Mouse (Mus musculus): ENCODE results near the gene Man2b1. TPM values are rescaled to one million over a fixed set of nuclear protein-coding genes. Genes with fewer than 3 reads are reported as not detected.
A peak's percentile ranks its signal among the peaks of the same experiment; 100 is the strongest.
"Not testable (repeated sequence)": the region's sequence is repeated elsewhere in the genome, so short reads cannot be mapped to it uniquely, and the experiment has no call there.

The Man2b1 gene
- polyA plus RNA-seq, 1 experiment from 2014 or later, result 55.4 TPM

GRCm38 (mm10) chr8:85076001-85076400, 7.1 kb upstream of the Man2b1 start:
- no peak overlapping the region for H3K9ac ChIP-seq
- 0 out of 2 replicates have a peak, but pooled peaks cover 4% of the 10 kb centered on the region for H3K4me1 ChIP-seq (replicated peaks)
- H3K27me3 ChIP-seq (replicated peaks), result no peaks in the 10 kb centered on the region
- no peak overlapping the region for H3K4me2 ChIP-seq (replicated peaks)
- no peak overlapping the region for H3K27ac ChIP-seq
- peaks cover 21% of the 10 kb centered on the region for H3K36me3 ChIP-seq
- H3K9me3 ChIP-seq, result no peaks in the 10 kb centered on the region
- WGBS, result 69% methylated on average over 9 of the region's 9 CpGs
- ATAC-seq, result no peak
- no peak overlapping the region for H3K4me3 ChIP-seq (replicated peaks)

- Histone ChIP-seq H3K27me3 (replicated peaks) (no peaks in the 10 kb centered on the region), H3K36me3 (peaks cover 21% of the 10 kb centered on the region), H3K4me1 (replicated peaks) (peaks cover 10% of the 10 kb centered on the region; the same call in 1 of the 2 replicates), H3K9me3 (no peaks in the 10 kb centered on the region), H3K4me3 (replicated peaks) (no peak overlapping the region), H3K4me2 (replicated peaks) (no peak overlapping the region), H3K27ac (no peak overlapping the region), H3K9ac (no peak overlapping the region)
- ATAC-seq, result no peak
- 2% methylated on average over 2 of the region's 2 CpGs for WGBS
These were observed 6.1 kb upstream of the Man2b1 start for GRCm38 (mm10) chr8:85076993-85077392.

DNA sequence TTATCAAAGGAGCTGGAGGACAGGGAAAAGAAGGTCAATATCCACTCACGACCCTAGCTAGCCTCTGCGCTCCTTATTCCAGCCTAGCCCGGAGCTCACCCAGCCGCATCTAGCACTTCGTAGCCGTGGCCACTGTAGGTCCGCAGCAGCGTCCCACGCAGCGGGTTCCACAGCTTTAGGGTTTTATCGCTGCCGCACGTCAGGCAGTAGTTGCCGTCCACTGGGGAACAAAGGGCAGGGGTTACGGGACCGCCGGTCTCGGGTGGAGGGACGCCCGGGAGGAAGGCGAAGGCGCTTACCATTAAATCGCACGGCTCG, 2.9 kb upstream of the Man2b1 start:
- no peak for ATAC-seq
- H3K27me3 ChIP-seq (replicated peaks), result no peaks in the 10 kb centered on the region
- WGBS, result under 1% methylated on average over 25 of the region's 25 CpGs
- H3K4me3 ChIP-seq (replicated peaks), result peak overlapping the region; percentile 78
- no peaks in the 10 kb centered on the region for H3K9me3 ChIP-seq
- H3K36me3 ChIP-seq, result peaks cover 12% of the 10 kb centered on the region
- H3K4me1 ChIP-seq (replicated peaks), result peaks cover 19% of the 10 kb centered on the region
- H3K27ac ChIP-seq, result peak overlapping the region; percentile 83
- H3K9ac ChIP-seq, result peak overlapping the region; percentile 91
- H3K4me2 ChIP-seq (replicated peaks), result peak overlapping the region; percentile 94

DNA sequence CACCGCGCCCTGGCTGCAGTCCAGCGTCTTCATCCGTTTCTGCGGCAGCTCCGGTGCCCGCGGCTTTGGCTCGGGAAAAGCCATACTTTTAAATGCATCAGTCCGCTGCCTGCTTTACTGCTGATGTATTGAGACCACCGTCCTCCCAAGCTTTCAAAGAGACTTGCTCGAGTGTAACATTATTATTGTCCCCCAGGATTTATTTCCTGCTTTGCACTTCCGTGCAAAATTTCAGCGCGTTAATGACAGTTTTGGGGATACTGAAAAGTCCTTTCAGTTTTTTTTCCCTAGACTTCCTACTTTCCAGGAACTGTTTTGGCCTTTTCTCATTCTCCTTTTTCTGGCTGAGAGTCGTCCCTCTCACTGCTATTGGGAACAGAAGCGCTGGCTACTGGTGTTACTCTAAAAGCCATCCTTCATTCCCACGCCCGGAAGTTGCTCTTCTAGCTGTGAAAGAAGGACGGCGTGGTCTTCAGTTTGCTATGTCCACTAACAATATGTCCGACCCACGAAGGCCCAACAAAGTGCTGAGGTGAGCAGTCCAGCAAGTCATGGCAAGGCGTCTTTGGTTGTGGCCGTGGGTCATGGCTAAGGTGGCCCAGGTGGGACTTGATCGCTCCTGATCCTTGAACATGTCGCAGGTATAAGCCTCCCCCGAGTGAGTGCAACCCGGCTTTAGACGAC, 2.4 kb upstream of the Man2b1 start, which contains the start of gene Wdr83os:
TSS of gene Wdr83os (plus strand) at position 209 of the 684 bp plus-strand sequence.
- Histone ChIP-seq H3K4me1 (replicated peaks) (peaks cover 19% of the 10 kb centered on the region), H3K27ac (peak within 1 kb of the TSS; percentile 83), H3K9ac (peak within 1 kb of the TSS; percentile 91), H3K4me2 (replicated peaks) (peak within 1 kb of the TSS; percentile 94), H3K9me3 (no peaks in the 10 kb centered on the region), H3K4me3 (replicated peaks) (peak within 1 kb of the TSS; percentile 78), H3K36me3 (peaks cover 8% of the 10 kb centered on the region), H3K27me3 (replicated peaks) (no peaks in the 10 kb centered on the region)
- under 1% methylated on average over 30 of the region's 30 CpGs for WGBS
- peak; percentile 23 for ATAC-seq

GRCm38 (mm10) chr8:85081216-85081555, 1.9 kb upstream of the Man2b1 start, which contains the start of gene Wdr83:
TSS of gene Wdr83 (minus strand) at chr8:85081306.
- Histone ChIP-seq H3K4me1 (replicated peaks) (peaks cover 19% of the 10 kb centered on the region), H3K4me2 (replicated peaks) (peak within 1 kb of the TSS; percentile 94), H3K9me3 (no peaks in the 10 kb centered on the region), H3K36me3 (peaks cover 7% of the 10 kb centered on the region; the same call in 1 of the 2 replicates), H3K4me3 (replicated peaks) (peak within 1 kb of the TSS; percentile 78), H3K27me3 (replicated peaks) (no peaks in the 10 kb centered on the region), H3K9ac (peak within 1 kb of the TSS; percentile 91), H3K27ac (peak within 1 kb of the TSS; percentile 83)
- WGBS, result 1% methylated on average over 9 of the region's 9 CpGs
- peak; percentile 69 for ATAC-seq

DNA sequence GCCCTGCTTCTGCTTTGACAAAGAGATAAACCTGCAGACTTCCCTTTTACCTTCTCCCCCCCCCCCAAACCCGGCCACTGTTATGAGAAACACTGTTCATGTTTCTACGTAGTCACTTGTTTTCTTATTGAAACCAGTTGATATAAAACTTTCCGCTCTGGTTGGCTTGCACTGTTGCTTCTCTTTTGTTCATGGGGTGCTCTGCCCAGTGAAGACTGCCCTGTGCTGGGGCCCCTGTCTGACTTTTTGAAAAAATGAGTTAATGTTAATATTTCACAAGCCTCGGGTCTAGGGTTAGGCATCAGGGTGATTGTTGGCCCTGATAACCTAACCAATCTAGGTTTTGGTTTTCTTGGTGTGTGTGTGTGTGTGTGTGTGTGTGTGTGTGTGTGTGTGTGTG, 901 bp upstream of the Man2b1 start:
- Histone ChIP-seq H3K36me3 (peaks cover 14% of the 10 kb centered on the region), H3K4me1 (replicated peaks) (peaks cover 19% of the 10 kb centered on the region)
- H3K9me3 ChIP-seq; H3K4me2 ChIP-seq (replicated peaks); H3K27ac ChIP-seq; H3K4me3 ChIP-seq (replicated peaks); H3K9ac ChIP-seq; H3K27me3 ChIP-seq (replicated peaks); ATAC-seq: not testable (repeated sequence)
- 84% methylated on average over 4 of the region's 4 CpGs for WGBS

DNA sequence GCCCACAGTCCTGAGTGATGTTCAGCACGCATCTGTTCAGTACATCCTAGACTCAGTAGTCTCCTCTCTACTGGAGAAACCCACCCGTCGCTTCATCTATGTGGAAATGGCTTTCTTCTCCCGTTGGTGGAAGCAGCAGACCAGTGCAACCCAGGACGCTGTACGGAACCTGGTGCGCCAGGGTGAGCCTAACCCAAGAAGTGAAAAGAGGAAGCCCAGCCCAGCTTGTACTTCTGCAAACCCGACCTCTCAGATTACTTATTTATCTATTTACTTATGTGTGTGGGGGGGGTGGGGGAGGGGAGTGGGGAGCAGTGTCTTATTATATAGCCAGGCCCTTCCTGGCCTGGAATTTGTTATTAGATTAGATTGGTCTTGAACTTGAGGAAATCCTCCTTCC, 1.6 kb downstream of the Man2b1 start:
- H3K27ac ChIP-seq, result no peak overlapping the region
- 85% methylated on average over 8 of the region's 8 CpGs for WGBS

GRCm38 (mm10) chr8:85086238-85086637, 3.2 kb downstream of the Man2b1 start:
- no peak overlapping the region for H3K9ac ChIP-seq
- WGBS, result 84% methylated on average over 3 of the region's 3 CpGs
- ATAC-seq, result no peak
- no peak overlapping the region for H3K4me2 ChIP-seq (replicated peaks)
- peaks cover 21% of the 10 kb centered on the region for H3K36me3 ChIP-seq
- no peaks in the 10 kb centered on the region for H3K27me3 ChIP-seq (replicated peaks)
- H3K9me3 ChIP-seq, result no peaks in the 10 kb centered on the region
- H3K4me1 ChIP-seq (replicated peaks), result peaks cover 19% of the 10 kb centered on the region
- no peak overlapping the region for H3K4me3 ChIP-seq (replicated peaks)
- H3K27ac ChIP-seq, result no peak overlapping the region

More for the DNA sequence above, 1.6 kb downstream of the Man2b1 start:
- Histone ChIP-seq H3K9ac (no peak overlapping the region), H3K36me3 (peaks cover 21% of the 10 kb centered on the region), H3K9me3 (no peaks in the 10 kb centered on the region), H3K27me3 (replicated peaks) (no peaks in the 10 kb centered on the region), H3K4me3 (replicated peaks) (no peak overlapping the region), H3K4me2 (replicated peaks) (peak overlapping the region; percentile 85; the same call in 1 of the 2 replicates), H3K4me1 (replicated peaks) (peaks cover 19% of the 10 kb centered on the region)
- ATAC-seq, result no peak

DNA sequence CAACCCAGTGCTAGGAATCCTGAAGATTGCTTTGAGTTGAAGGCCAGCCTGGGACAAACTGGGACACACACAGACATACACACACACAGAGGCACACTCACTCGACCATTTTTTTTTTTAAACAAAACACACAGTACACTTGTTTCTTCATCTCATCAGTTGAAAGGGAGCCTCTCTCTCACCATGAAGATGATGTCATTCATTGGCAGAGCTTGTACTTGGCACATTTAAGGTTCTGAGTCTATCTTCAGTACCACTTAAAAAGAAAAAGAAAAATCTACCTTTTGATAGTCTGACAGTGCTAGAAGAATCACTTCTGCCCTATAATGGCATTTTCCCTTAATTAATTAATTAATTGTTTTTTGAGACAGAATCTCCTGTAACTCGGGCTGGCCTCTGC, 5.7 kb downstream of the Man2b1 start:
- no peak overlapping the region for H3K9ac ChIP-seq
- H3K4me3 ChIP-seq (replicated peaks), result no peak overlapping the region
- 73% methylated on average over 2 of the region's 2 CpGs for WGBS
- no peak overlapping the region for H3K4me2 ChIP-seq (replicated peaks)
- H3K4me1 ChIP-seq (replicated peaks), result peaks cover 6% of the 10 kb centered on the region
- peaks cover 21% of the 10 kb centered on the region for H3K36me3 ChIP-seq
- H3K9me3 ChIP-seq, result no peaks in the 10 kb centered on the region
- no peaks in the 10 kb centered on the region for H3K27me3 ChIP-seq (replicated peaks)
- no peak overlapping the region for H3K27ac ChIP-seq
- no peak for ATAC-seq

DNA sequence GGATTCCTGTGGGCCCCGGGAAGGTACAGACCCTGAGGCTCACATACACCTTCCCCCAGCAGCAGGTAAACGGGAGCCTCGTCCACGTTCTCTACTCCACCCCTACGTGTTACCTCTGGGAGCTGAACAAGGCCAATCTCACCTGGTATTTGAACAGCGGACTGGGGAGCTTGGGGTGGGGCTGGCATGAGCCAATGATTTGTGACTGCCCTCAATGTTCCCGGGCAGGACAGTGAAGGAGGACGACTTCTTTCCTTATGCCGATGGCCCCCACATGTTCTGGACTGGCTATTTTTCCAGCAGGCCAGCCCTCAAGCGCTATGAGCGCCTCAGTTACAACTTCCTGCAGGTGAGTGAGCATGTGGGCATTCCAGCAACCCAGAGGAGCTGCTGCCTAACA, 7.8 kb downstream of the Man2b1 start:
- H3K4me3 ChIP-seq (replicated peaks), result no peak overlapping the region

GRCm38 (mm10) chr8:85091526-85092090, 8.5 kb downstream of the Man2b1 start:
- Histone ChIP-seq H3K27me3 (replicated peaks) (no peaks in the 10 kb centered on the region), H3K9me3 (no peaks in the 10 kb centered on the region), H3K4me1 (replicated peaks) (no peaks in the 10 kb centered on the region), H3K4me3 (replicated peaks) (no peak overlapping the region), H3K4me2 (replicated peaks) (no peak overlapping the region), H3K36me3 (peaks cover 33% of the 10 kb centered on the region), H3K27ac (no peak overlapping the region), H3K9ac (no peak overlapping the region)
- ATAC-seq, result no peak
- WGBS, result 38% methylated on average over 21 of the region's 21 CpGs

More for the DNA sequence above, 7.8 kb downstream of the Man2b1 start:
- 86% methylated on average over 11 of the region's 11 CpGs for WGBS
- no peaks in the 10 kb centered on the region for H3K9me3 ChIP-seq
- H3K4me2 ChIP-seq (replicated peaks), result no peak overlapping the region
- ATAC-seq, result no peak
- H3K36me3 ChIP-seq, result peaks cover 29% of the 10 kb centered on the region
- H3K27me3 ChIP-seq (replicated peaks), result no peaks in the 10 kb centered on the region
- no peak overlapping the region for H3K9ac ChIP-seq
- no peaks in the 10 kb centered on the region for H3K4me1 ChIP-seq (replicated peaks)
- no peak overlapping the region for H3K27ac ChIP-seq

DNA sequence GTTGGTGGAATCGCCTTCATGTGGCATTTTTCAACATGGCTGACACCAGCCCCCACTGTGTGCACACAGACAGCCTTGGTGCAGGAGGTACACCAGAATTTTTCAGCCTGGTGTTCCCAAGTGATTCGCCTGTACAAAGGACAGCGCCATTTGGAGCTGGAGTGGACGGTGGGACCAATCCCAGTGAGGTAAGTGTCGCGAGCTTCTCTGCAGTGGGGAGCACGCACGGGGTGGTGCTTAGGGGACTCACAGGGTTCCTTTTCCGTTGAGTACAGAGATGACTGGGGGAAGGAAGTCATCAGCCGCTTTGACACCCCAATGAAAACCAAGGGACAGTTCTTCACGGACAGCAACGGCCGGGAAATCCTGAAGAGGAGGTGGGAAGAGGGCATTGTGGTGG, 12.0 kb downstream of the Man2b1 start:
- Histone ChIP-seq H3K36me3 (peaks cover 22% of the 10 kb centered on the region), H3K4me1 (replicated peaks) (no peaks in the 10 kb centered on the region)

GRCm38 (mm10) chr8:85095566-85095965, 12.5 kb downstream of the Man2b1 start:
- H3K27me3 ChIP-seq (replicated peaks), result no peaks in the 10 kb centered on the region
- H3K36me3 ChIP-seq, result peaks cover 22% of the 10 kb centered on the region
- no peak overlapping the region for H3K4me2 ChIP-seq (replicated peaks)
- no peak for ATAC-seq
- H3K9me3 ChIP-seq, result no peaks in the 10 kb centered on the region
- WGBS, result 90% methylated on average over 7 of the region's 7 CpGs
- H3K27ac ChIP-seq, result no peak overlapping the region
- H3K4me1 ChIP-seq (replicated peaks), result no peaks in the 10 kb centered on the region
- no peak overlapping the region for H3K9ac ChIP-seq
- H3K4me3 ChIP-seq (replicated peaks), result no peak overlapping the region

More for the DNA sequence above, 12.0 kb downstream of the Man2b1 start:
- no peak overlapping the region for H3K4me3 ChIP-seq (replicated peaks)
- ATAC-seq, result no peak
- 91% methylated on average over 13 of the region's 13 CpGs for WGBS
- H3K4me2 ChIP-seq (replicated peaks), result no peak overlapping the region
- no peaks in the 10 kb centered on the region for H3K9me3 ChIP-seq
- no peak overlapping the region for H3K27ac ChIP-seq
- no peak overlapping the region for H3K9ac ChIP-seq
- no peaks in the 10 kb centered on the region for H3K27me3 ChIP-seq (replicated peaks)
